Mouse (Mus musculus) CH12.LX (cell line): ENCODE data around the gene Scn4a. TPM values are rescaled to one million over a fixed set of nuclear protein-coding genes. Genes with fewer than 3 reads are reported as not detected.

Experiments used
- DNase-seq: peaks from one replicate; pipeline ENCODE4 v3.0.0-alpha.2; 2013; ENCODE audit errors: extremely low read depth
- H3K27ac ChIP-seq: 2 replicates; pipeline ENCODE4 v1.5.1; 2012; ENCODE audit warnings: low read depth, mild to moderate bottlenecking, control low read depth, moderate library complexity; ENCODE audit not compliant: insufficient read depth
- H3K27me3 ChIP-seq: replicated peaks from 2 replicates; pipeline ENCODE3; 2012; ENCODE audit warnings: inconsistent platforms
- H3K36me3 ChIP-seq, 2 experiments: replicated peaks in 1 of 2; 2 replicates each; pipeline versions ENCODE3 to v1.6.1; 2012; ENCODE audit warnings: inconsistent platforms in 1 of 2, low read length in 1 of 2, mild to moderate bottlenecking in 1 of 2, mixed read lengths in 1 of 2, moderate library complexity in 1 of 2; ENCODE audit not compliant: control insufficient read depth in 1 of 2, insufficient read depth in 1 of 2
- H3K4me1 ChIP-seq, 2 experiments: 2 replicates each; pipeline ENCODE4 v1.6.1; 2012; ENCODE audit warnings: inconsistent platforms in 1 of 2, moderate library complexity in 1 of 2; ENCODE audit not compliant: insufficient read depth in 2 of 2, control insufficient read depth in 1 of 2
- H3K4me2 ChIP-seq: 2 replicates; pipeline ENCODE4 v1.6.1; 2012; ENCODE audit warnings: low read depth, mild to moderate bottlenecking, control low read depth; ENCODE audit not compliant: poor library complexity, insufficient read depth, severe bottlenecking
- H3K4me3 ChIP-seq, 3 experiments: fragments of 150-350 bp in 1 of 3; sonication (generic) in 1 of 3; replicated peaks in 1 of 3; 2 replicates each; pipeline versions ENCODE3 to v1.5.1; 2011 to 2012; ENCODE audit warnings: low read depth in 2 of 3, low read length in 2 of 3, mild to moderate bottlenecking in 2 of 3, moderate library complexity in 2 of 3, control low read depth in 1 of 3, improper control_type of control experiment in 1 of 3, inconsistent platforms in 1 of 3, mixed read lengths in 1 of 3; ENCODE audit not compliant: poor library complexity in 1 of 3
- H3K79me2 ChIP-seq: replicated peaks from 2 replicates; pipeline ENCODE4 v1.6.1; 2012; ENCODE audit warnings: mild to moderate bottlenecking, moderate library complexity; ENCODE audit not compliant: control insufficient read depth, poor library complexity, insufficient read depth, severe bottlenecking; ENCODE audit errors: extremely low read depth
- H3K9ac ChIP-seq: 2 replicates; pipeline ENCODE4 v1.6.1; 2012; ENCODE audit warnings: low read depth, mild to moderate bottlenecking, control low read depth, moderate library complexity; ENCODE audit not compliant: insufficient read depth
- H3K9me3 ChIP-seq: replicated peaks from 2 replicates; pipeline ENCODE3; 2012; ENCODE audit warnings: low read length, inconsistent platforms, mixed read lengths
- CHD1 ChIP-seq: IDR thresholded peaks from 2 replicates; pipeline ENCODE4 v1.6.1; 2012; ENCODE audit warnings: low read depth, low read length, improper control_type of control experiment, inconsistent platforms
- CTCF ChIP-seq, 2 experiments: IDR thresholded peaks in 1 of 2; conservative IDR thresholded peaks in 1 of 2; 2 replicates each; pipeline ENCODE4 v1.5.1; 2011 to 2012; ENCODE audit warnings: low read depth in 2 of 2, low read length in 2 of 2, improper control_type of control experiment in 1 of 2, inconsistent platforms in 1 of 2, mild to moderate bottlenecking in 1 of 2, moderate library complexity in 1 of 2
- E2F4 ChIP-seq: IDR thresholded peaks from 2 replicates; pipeline ENCODE4 v1.6.1; 2011; ENCODE audit warnings: low read depth, low read length, improper control_type of control experiment; ENCODE audit not compliant: insufficient replicate concordance
- EP300 ChIP-seq: IDR thresholded peaks from 2 replicates; pipeline ENCODE4 v1.6.1; 2011; ENCODE audit warnings: low read length, improper control_type of control experiment
- ETS1 ChIP-seq: conservative IDR thresholded peaks from 2 replicates; pipeline ENCODE4 v1.6.1; 2012; ENCODE audit warnings: low read depth, mild to moderate bottlenecking, inconsistent platforms, low read length, improper control_type of control experiment, moderate library complexity
- GABPA ChIP-seq: IDR thresholded peaks from 2 replicates; pipeline ENCODE4 v1.6.1; 2012; ENCODE audit warnings: low read depth, low read length, improper control_type of control experiment, inconsistent platforms; ENCODE audit not compliant: insufficient replicate concordance
- HCFC1 ChIP-seq: IDR thresholded peaks from 2 replicates; pipeline ENCODE4 v1.6.1; 2012; ENCODE audit warnings: low read depth, mild to moderate bottlenecking, inconsistent platforms, low read length, improper control_type of control experiment
- JUN ChIP-seq: IDR thresholded peaks from 2 replicates; pipeline ENCODE4 v1.6.1; 2011; ENCODE audit warnings: low read depth, mild to moderate bottlenecking, low read length, improper control_type of control experiment, moderate library complexity; ENCODE audit not compliant: insufficient read depth
- JUND ChIP-seq: conservative IDR thresholded peaks from 2 replicates; pipeline ENCODE4 v1.6.1; 2011; ENCODE audit warnings: low read depth, low read length, improper control_type of control experiment
- KAT2A ChIP-seq: IDR thresholded peaks from 2 replicates; pipeline ENCODE4 v1.6.1; 2012; ENCODE audit warnings: low read length, improper control_type of control experiment, inconsistent platforms; ENCODE audit not compliant: insufficient replicate concordance
- MAFK ChIP-seq: IDR thresholded peaks from 2 replicates; pipeline ENCODE4 v1.6.1; 2011; ENCODE audit warnings: low read length, improper control_type of control experiment; ENCODE audit not compliant: insufficient replicate concordance
- MAX ChIP-seq: IDR thresholded peaks from 2 replicates; pipeline ENCODE4 v1.6.1; 2011; ENCODE audit warnings: low read length, improper control_type of control experiment
- MAZ ChIP-seq: IDR thresholded peaks from 2 replicates; pipeline ENCODE4 v1.6.1; 2012; ENCODE audit warnings: low read depth, mild to moderate bottlenecking, inconsistent platforms, low read length, improper control_type of control experiment, moderate library complexity
- MYC ChIP-seq: IDR thresholded peaks from 2 replicates; pipeline ENCODE4 v1.6.1; 2011; ENCODE audit warnings: low read depth, mild to moderate bottlenecking, improper control_type of control experiment, low read length
- NRF1 ChIP-seq: IDR thresholded peaks from 2 replicates; pipeline ENCODE4 v1.6.1; 2014; ENCODE audit warnings: low read depth, mild to moderate bottlenecking, inconsistent platforms, low read length, improper control_type of control experiment, moderate library complexity
- POLR2A ChIP-seq: IDR thresholded peaks from 2 replicates; pipeline ENCODE4 v1.6.1; 2011; ENCODE audit warnings: low read depth, mild to moderate bottlenecking, improper control_type of control experiment, low read length
- RAD21 ChIP-seq: IDR thresholded peaks from 2 replicates; pipeline ENCODE4 v1.6.1; 2011; ENCODE audit warnings: low read depth, mild to moderate bottlenecking, low read length, improper control_type of control experiment, moderate library complexity
- RCOR1 ChIP-seq: conservative IDR thresholded peaks from 2 replicates; pipeline ENCODE4 v1.6.1; 2012; ENCODE audit warnings: low read depth, mild to moderate bottlenecking, inconsistent platforms, low read length, improper control_type of control experiment
- SIN3A ChIP-seq: IDR thresholded peaks from 2 replicates; pipeline ENCODE4 v1.6.1; 2012; ENCODE audit warnings: low read length, improper control_type of control experiment, inconsistent platforms
- SMC3 ChIP-seq: IDR thresholded peaks from 2 replicates; pipeline ENCODE4 v1.6.1; 2011; ENCODE audit warnings: low read depth, low read length, improper control_type of control experiment
- UBTF ChIP-seq: IDR thresholded peaks from 2 replicates; pipeline ENCODE4 v1.6.1; 2012; ENCODE audit warnings: low read depth, mild to moderate bottlenecking, inconsistent platforms, low read length, improper control_type of control experiment, moderate library complexity
- USF1 ChIP-seq: IDR thresholded peaks from 2 replicates; pipeline ENCODE4 v1.6.1; 2014; ENCODE audit warnings: low read depth, mild to moderate bottlenecking, inconsistent platforms, low read length, improper control_type of control experiment
- ZC3H11A ChIP-seq: IDR thresholded peaks from 2 replicates; pipeline ENCODE4 v1.6.1; 2012; ENCODE audit warnings: low read depth, mild to moderate bottlenecking, inconsistent platforms, low read length, improper control_type of control experiment
- ZKSCAN1 ChIP-seq: IDR thresholded peaks from 2 replicates; pipeline ENCODE4 v1.6.1; 2012; ENCODE audit warnings: low read depth, inconsistent platforms, low read length, improper control_type of control experiment, borderline replicate concordance
- ZMIZ1 ChIP-seq: IDR thresholded peaks from 2 replicates; pipeline ENCODE4 v1.6.1; 2012; ENCODE audit warnings: low read depth, mild to moderate bottlenecking, inconsistent platforms, low read length, improper control_type of control experiment
- ZNF384 ChIP-seq: IDR thresholded peaks from 2 replicates; pipeline ENCODE4 v1.6.1; 2012; ENCODE audit warnings: low read depth, low read length, improper control_type of control experiment, inconsistent platforms
- dilution Hi-C: fragments of 300-500 bp; cut with MboI; formaldehyde crosslinking; loops from 2 replicates; pipeline ENCODE4 v1.14.3; 2020; ENCODE audit warnings: low sequenced_read_pairs; ENCODE audit not compliant: extremely low pct_unique_long_range_greater_than_20kb, extremely low pct_ligation_motif_present
- in situ Hi-C: fragments of 300-500 bp; cut with MboI; formaldehyde crosslinking; loops from 3 replicates; pipeline ENCODE4 v1.14.3; 2019; ENCODE audit warnings: low sequenced_read_pairs, low pct_ligation_motif_present, low pct_unique_long_range_greater_than_20kb, mixed read lengths
- polyA plus RNA-seq: library from polyadenylated mRNA; unstranded; fragments of >175 nt; gene quantifications from 2 replicates; pipeline ENCODE4 v1.2.1, GENCODE M21; 2012; ENCODE audit warnings: low read depth; ENCODE audit not compliant: insufficient read length
- total RNA-seq, 2 experiments: library from RNA; depleted of rRNA; stranded (reverse); fragments of 300-350 nt in 1 of 2; fragments of >200 nt in 1 of 2; gene quantifications; 2 replicates each; pipeline ENCODE4 v1.2.3; 2012 to 2014

The Scn4a gene
- total RNA-seq (2012; rRNA removed) = 0.50 and 0.64 TPM in 2 replicates
- total RNA-seq (2014; rRNA removed) = 0.55 and 0.57 TPM in 2 replicates
- polyA plus RNA-seq = 0.97 and 1.00 TPM in 2 replicates

- no peak within 1 kb of the TSS for H3K9ac ChIP-seq
- in situ Hi-C loops (no loop called here), dilution Hi-C loops (no loop called here)
- H3K36me3 ChIP-seq = no peaks in the 10 kb centered on the region
- peaks cover 82% of the 10 kb centered on the region for H3K27me3 ChIP-seq
- H3K4me3 ChIP-seq = no peak within 1 kb of the TSS
- peaks cover 11% of the 10 kb centered on the region in 2 experiments; a peak in 3 of 4 replicates for H3K4me1 ChIP-seq
- no peak within 1 kb of the TSS for H3K27ac ChIP-seq
- no peak for DNase-seq
- H3K4me2 ChIP-seq = no peak within 1 kb of the TSS
- H3K9me3 ChIP-seq = no peaks in the 10 kb centered on the region
- no peak for TF ChIP-seq ZMIZ1
- TF ChIP-seq RCOR1 = no peak
- no peak for TF ChIP-seq USF1
- no peak for TF ChIP-seq SMC3
- no peak for TF ChIP-seq MYC
- no peak for TF ChIP-seq GABPA
- no peak for TF ChIP-seq POLR2A
- TF ChIP-seq RAD21 = no peak
- no peak for TF ChIP-seq JUND
- TF ChIP-seq ZKSCAN1 = no peak
- TF ChIP-seq EP300 = no peak
- no peak for TF ChIP-seq ZNF384
- TF ChIP-seq HCFC1 = no peak
- no peak for TF ChIP-seq NRF1
- no peak for TF ChIP-seq SIN3A
- TF ChIP-seq ZC3H11A = no peak
- no peak for TF ChIP-seq MAZ
- TF ChIP-seq KAT2A = no peak
- no peak for TF ChIP-seq E2F4
- H3K79me2 ChIP-seq = no peaks in the 10 kb centered on the region
Measured at GRCm38 (mm10) chr11:106353188-106353587, at the start of gene Scn4a. TSS of gene Scn4a (minus strand) at chr11:106353288.

GRCm38 (mm10) chr11:106398481-106398880, 45.4 kb upstream of the Scn4a start:
- Histone ChIP-seq H3K4me1 (no peaks in the 10 kb centered on the region), H3K27ac (no peak overlapping the region)
- TF ChIP-seq MAFK = no peak
- no peak for TF ChIP-seq JUN
- no peak for TF ChIP-seq SIN3A
- no peak for TF ChIP-seq GABPA
- TF ChIP-seq UBTF = no peak
- TF ChIP-seq MAX = no peak
- no peak for TF ChIP-seq ETS1
- TF ChIP-seq CHD1 = no peak
- no peak for TF ChIP-seq CTCF (conservative IDR thresholded peaks at IDR 0.05 in 1 of 2, IDR thresholded peaks at IDR 0.05 in 1 of 2; ENCODE audit: low read depth in 2 of 2, low read length in 2 of 2)
- TF ChIP-seq RCOR1 = no peak
- TF ChIP-seq, all 38 proteins: peak for 0
- H3K9me3 ChIP-seq = no peaks in the 10 kb centered on the region
- dilution Hi-C loops (no loop called here), in situ Hi-C loops (no loop called here)
- DNase-seq = no peak
- no peak overlapping the region for H3K4me2 ChIP-seq
- H3K9ac ChIP-seq = no peak overlapping the region
- H3K27me3 ChIP-seq = no peaks in the 10 kb centered on the region
- no peak overlapping the region for H3K4me3 ChIP-seq
- H3K36me3 ChIP-seq = peaks cover 84 to 90% of the 10 kb centered on the region in 2 experiments
- H3K79me2 ChIP-seq = no peaks in the 10 kb centered on the region
